Mouse (Mus musculus) limb, embryonic 14.5 days (tissue): ENCODE measurements at regions not wholly inside any gene's neighbourhood (a gene's known extent, or its start where the extent isn't known, plus 50 kb on each side); places are given as distances from the start of the nearest gene placed in this dataset.

Source experiments
- ATAC-seq: fragments of 200-750 bp; cut with Nextera tagmentation; 2 replicates; pipeline ENCODE4 v1.8.0; 2017; ENCODE audit warnings: low read depth, moderate number of reproducible peaks, moderate TSS enrichment; ENCODE audit not compliant: low FRiP score
- DNase-seq: peaks from one replicate; pipeline ENCODE4 v3.0.0-alpha.2; 2015; ENCODE audit warnings: low spot score
- H3K27ac ChIP-seq: fragments of 300-500 bp; sonication (generic); replicated peaks from 2 replicates; pipeline ENCODE4 v1.5.1; 2014; ENCODE audit warnings: low read depth, mild to moderate bottlenecking, low read length, moderate library complexity, mixed read lengths
- H3K27me3 ChIP-seq: fragments of 300-500 bp; sonication (generic); 2 replicates; pipeline ENCODE4 v1.6.1; 2014; ENCODE audit warnings: low read length, mixed read lengths; ENCODE audit not compliant: control insufficient read depth, insufficient read depth
- H3K36me3 ChIP-seq: fragments of 300-500 bp; sonication (generic); 2 replicates; pipeline ENCODE4 v1.6.1; 2014; ENCODE audit warnings: mild to moderate bottlenecking, low read length, moderate library complexity, mixed read lengths; ENCODE audit not compliant: control insufficient read depth, insufficient read depth
- H3K4me1 ChIP-seq: fragments of 300-500 bp; sonication (generic); 2 replicates; pipeline ENCODE4 v1.6.1; 2014; ENCODE audit warnings: antibody characterized with exemption, low read length, mixed read lengths; ENCODE audit not compliant: control insufficient read depth, insufficient read depth
- H3K4me2 ChIP-seq: fragments of 300-500 bp; sonication (generic); replicated peaks from 2 replicates; pipeline ENCODE4 v1.6.1; 2014; ENCODE audit warnings: low read depth, mild to moderate bottlenecking, low read length, moderate library complexity; ENCODE audit not compliant: severe bottlenecking
- H3K4me3 ChIP-seq: fragments of 300-500 bp; sonication (generic); replicated peaks from 2 replicates; pipeline ENCODE4 v1.5.1; 2014; ENCODE audit warnings: low read length
- H3K9ac ChIP-seq: fragments of 300-500 bp; sonication (generic); 2 replicates; pipeline ENCODE4 v1.6.1; 2014; ENCODE audit warnings: mild to moderate bottlenecking, low read depth, low read length, moderate library complexity; ENCODE audit not compliant: severe bottlenecking
- H3K9me3 ChIP-seq: fragments of 300-500 bp; sonication (generic); 2 replicates; pipeline ENCODE4 v1.6.1; 2016; ENCODE audit warnings: low read length; ENCODE audit not compliant: control insufficient read depth
- POLR2A ChIP-seq: fragments of 200-500 bp; IDR thresholded peaks from 2 replicates; pipeline ENCODE4 v1.8.0; 2012; ENCODE audit warnings: inconsistent platforms, mild to moderate bottlenecking, moderate library complexity, borderline replicate concordance; ENCODE audit not compliant: insufficient read depth, insufficient read length; ENCODE audit errors: extremely low read depth
- WGBS: fragments of 180-500 bp; shearing (Covaris S2); extraction: QIAGEN DNeasy Blood & Tissue Kit; methylation state at CpG from one replicate; pipeline ENCODE4 v1.1.7; 2014; 5-methylcytosine and 5-hydroxymethylcytosine counted together

DNA sequence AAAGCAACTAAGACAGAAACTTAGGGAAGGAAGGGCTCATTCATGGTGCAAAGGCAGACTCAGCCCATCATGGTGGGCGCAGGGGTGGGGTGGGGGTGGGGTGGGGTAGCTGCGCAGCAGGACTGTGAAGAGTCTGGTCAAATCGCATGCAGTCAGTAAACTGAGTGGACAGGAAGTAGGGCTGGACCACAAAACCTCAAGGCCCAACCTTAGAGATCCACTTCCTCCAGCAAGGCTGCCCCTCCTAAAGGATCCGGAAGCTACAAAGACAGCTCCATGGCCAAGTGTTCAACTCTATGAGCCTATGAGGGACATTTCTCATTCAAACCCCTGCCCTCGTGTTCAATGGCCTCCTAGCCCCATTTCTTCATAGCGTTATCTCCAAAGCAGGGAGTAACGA lies 292.6 kb upstream of the Stt3b start:
- H3K4me3 ChIP-seq, result no peak overlapping the region
- no peaks in the 10 kb centered on the region for H3K27me3 ChIP-seq
- no peaks in the 10 kb centered on the region for H3K9me3 ChIP-seq
- H3K36me3 ChIP-seq, result no peaks in the 10 kb centered on the region
- no peak overlapping the region for H3K4me2 ChIP-seq
- no peak overlapping the region for H3K27ac ChIP-seq
- 95% methylated on average over 7 of the region's 7 CpGs for WGBS
- no peak for ATAC-seq
- DNase-seq, result no peak
- no peak overlapping the region for H3K9ac ChIP-seq
- TF ChIP-seq POLR2A, result no peak
- no peaks in the 10 kb centered on the region for H3K4me1 ChIP-seq

DNA sequence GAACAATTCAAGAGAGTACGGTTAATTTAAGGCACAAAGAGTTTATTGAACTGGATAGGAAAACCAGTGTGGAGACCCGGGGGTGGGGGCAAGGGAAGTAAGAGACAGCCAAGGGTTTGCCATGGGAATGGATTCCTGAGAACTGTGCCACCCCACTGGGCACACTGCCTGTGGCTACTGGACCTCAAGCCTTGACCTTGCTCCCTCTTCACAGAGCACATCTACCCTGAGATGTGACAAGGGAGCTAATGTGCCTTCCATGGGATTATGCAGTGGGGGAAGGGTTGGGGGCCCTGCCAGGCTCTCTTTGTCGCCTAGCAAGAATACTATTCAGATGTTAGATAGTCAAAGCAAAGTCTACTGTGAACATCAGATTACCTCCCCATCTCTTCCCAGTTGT lies 294.2 kb upstream of the Stt3b start:
- DNase-seq, result no peak
- Histone ChIP-seq H3K9ac (no peak overlapping the region), H3K36me3 (no peaks in the 10 kb centered on the region), H3K4me1 (no peaks in the 10 kb centered on the region), H3K9me3 (no peaks in the 10 kb centered on the region), H3K4me3 (no peak overlapping the region), H3K27ac (no peak overlapping the region), H3K27me3 (no peaks in the 10 kb centered on the region), H3K4me2 (no peak overlapping the region)
- no peak for TF ChIP-seq POLR2A
- WGBS, result 81% methylated on average over 3 of the region's 3 CpGs
- no peak for ATAC-seq

DNA sequence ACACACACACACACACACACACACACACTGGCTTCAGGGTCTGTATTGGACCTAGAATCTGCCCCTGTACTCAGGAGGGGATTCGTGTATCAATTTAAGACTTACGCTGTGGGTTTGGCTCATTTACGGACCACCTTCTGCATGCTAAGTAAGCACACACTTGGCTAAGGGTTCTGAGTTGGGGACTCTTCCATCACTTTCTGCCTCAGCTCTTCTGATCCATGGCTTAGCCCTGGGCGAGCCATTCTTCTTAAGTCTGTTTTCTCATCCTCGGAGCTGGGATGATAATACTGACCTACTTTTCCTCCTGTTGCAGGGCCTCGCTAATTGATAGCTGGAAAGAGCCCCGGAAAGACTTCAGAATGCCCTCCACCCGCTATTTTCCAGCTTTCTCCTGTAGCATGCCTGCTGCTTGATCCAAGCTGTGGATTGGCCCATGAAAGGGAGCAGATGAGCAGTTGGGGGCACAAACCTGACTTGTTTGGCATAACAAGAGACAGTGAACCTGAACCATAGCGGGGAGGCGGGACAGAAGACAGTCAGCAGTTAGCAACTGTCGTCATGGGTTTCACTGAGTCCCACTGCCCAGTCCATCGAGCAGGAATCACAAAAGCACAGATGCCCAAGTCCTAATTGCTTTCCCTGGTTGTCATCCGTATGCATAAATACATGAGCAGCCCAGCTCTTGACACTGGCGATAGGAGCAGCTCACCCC lies 294.9 kb upstream of the Stt3b start:
- Histone ChIP-seq H3K27ac (no peak overlapping the region), H3K9ac (no peak overlapping the region), H3K27me3 (no peaks in the 10 kb centered on the region), H3K4me1 (no peaks in the 10 kb centered on the region), H3K36me3 (no peaks in the 10 kb centered on the region), H3K4me3 (no peak overlapping the region), H3K9me3 (no peaks in the 10 kb centered on the region), H3K4me2 (no peak overlapping the region)
- ATAC-seq, result no peak
- no peak for TF ChIP-seq POLR2A
- no peak for DNase-seq
- WGBS, result 88% methylated on average over 14 of the region's 14 CpGs

DNA sequence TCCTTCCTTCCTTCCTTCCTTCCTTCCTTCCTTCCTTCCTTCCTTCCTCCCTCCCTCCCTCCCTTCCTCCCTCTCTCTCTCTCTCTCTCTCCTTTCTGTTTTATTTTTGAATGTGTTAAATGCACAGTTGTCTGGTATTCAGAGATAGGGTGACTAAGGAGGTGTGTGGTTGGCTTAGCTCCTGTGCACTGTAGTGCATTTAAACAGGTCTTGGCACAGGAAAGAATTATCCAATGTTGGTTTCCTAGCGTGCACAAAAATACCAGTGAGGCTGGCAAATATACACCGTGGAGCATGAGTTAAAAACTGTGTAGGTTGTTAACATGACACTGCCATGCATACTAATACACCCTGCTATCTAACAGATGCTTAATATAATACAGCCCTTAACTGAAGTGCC lies 297.7 kb upstream of the Stt3b start:
- Histone ChIP-seq H3K36me3 (no peaks in the 10 kb centered on the region), H3K4me2 (no peak overlapping the region), H3K9ac (no peak overlapping the region), H3K9me3 (no peaks in the 10 kb centered on the region), H3K27ac (no peak overlapping the region), H3K4me3 (no peak overlapping the region), H3K27me3 (no peaks in the 10 kb centered on the region), H3K4me1 (no peaks in the 10 kb centered on the region)
- WGBS, result 73% methylated on average over 2 of the region's 2 CpGs
- no peak for ATAC-seq
- TF ChIP-seq POLR2A, result no peak
- no peak for DNase-seq

DNA sequence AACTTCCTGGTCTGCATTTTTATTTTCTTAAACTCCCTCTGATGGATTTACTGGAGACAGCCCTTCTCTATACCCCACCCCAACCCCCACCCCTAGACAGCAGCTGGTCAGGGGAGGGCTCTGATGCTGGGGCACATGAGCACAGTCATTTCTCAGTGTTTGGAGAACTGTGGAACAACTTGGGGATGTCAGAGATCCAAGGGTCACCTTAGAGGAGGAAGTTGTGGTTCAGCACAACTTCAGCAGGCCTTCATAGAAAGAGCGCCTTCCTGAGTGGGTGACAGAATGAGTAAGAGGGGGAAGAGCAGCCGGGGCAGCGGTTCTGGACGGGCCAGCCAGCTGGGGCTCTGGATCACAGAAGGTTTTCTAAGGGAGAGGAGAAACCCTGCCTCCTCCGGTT lies 298.2 kb upstream of the Stt3b start:
- H3K27ac ChIP-seq, result no peak overlapping the region

More for the DNA sequence above, 298.2 kb upstream of the Stt3b start:
- no peaks in the 10 kb centered on the region for H3K27me3 ChIP-seq
- no peaks in the 10 kb centered on the region for H3K4me1 ChIP-seq
- DNase-seq (no peak), ATAC-seq (no peak)
- 86% methylated on average over 5 of the region's 5 CpGs for WGBS
- H3K9me3 ChIP-seq, result no peaks in the 10 kb centered on the region
- H3K36me3 ChIP-seq, result no peaks in the 10 kb centered on the region
- no peak overlapping the region for H3K9ac ChIP-seq
- H3K4me2 ChIP-seq, result no peak overlapping the region
- H3K4me3 ChIP-seq, result no peak overlapping the region
- TF ChIP-seq POLR2A, result no peak
